Mouse (Mus musculus) G1E (cell line): ENCODE data around the gene Prmt1.

ENCODE experiments used
- CTCF ChIP-seq: IDR thresholded peaks from 2 replicates; pipeline ENCODE4 v1.5.1; 2012; ENCODE audit warnings: low read depth, low read length, inconsistent platforms, mixed read lengths
- GATA1 ChIP-seq: IDR thresholded peaks from 2 replicates; pipeline ENCODE4 v1.6.1; 2012; ENCODE audit warnings: borderline replicate concordance, low read length, inconsistent platforms, mixed read lengths

DNA sequence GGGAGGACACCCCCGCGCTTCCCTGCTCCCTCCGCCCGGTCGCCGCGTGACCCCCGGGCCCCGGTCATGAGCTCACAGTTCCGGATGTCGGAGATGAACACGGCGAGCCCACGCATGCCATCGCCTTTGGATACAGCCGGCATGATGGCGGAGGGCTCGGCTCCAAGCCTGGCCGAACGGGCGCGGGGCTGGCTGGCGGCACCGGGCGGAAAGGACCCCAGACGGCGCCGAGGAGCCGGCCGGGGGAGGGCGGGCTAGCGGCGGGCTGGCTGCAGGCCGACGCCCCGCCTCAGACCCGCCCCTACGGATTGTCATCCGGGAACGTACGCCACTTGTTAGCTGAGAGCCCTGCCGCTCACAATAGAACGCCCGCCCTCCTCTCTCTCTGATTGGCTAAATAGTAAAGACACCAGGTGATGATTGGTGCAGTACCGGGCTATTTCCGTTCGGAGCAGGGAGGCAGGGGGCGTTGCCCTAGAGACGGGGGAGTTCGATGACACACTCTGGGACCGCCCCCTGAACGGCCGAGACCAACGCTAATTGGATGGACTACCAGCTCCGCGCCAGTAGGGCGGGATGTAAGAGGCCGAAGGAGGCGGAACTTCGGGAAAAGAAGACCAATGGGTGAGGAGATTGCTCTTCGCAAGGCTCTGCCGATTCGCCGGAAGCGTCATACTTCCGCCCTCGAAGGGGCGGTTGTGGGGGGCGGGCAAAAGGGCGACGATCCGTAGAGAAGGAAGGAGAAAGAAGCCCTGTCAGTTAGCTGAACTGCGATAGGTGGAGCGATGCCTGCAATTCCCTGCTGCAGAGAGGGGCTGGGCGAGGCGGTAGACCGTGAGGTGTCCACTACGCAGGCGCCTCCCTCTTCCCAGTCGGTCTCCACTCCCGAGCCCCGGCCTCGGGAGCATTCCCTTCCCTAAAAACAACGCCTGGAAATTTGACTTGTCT lies 56.9 kb downstream of the Prmt1 start, which contains the start of gene Ap2a1:
- no peak for TF ChIP-seq CTCF
- no peak for TF ChIP-seq GATA1
